Mouse (Mus musculus) MEL (cell line): ENCODE data around the gene Fus. TPM values are rescaled to one million over a fixed set of nuclear protein-coding genes. Genes with fewer than 3 reads are reported as not detected.

Source experiments
- DNase-seq: peaks from one replicate; pipeline ENCODE4 v3.0.0; 2011; ENCODE audit warnings: low read depth, low spot score
- H3K27ac ChIP-seq: 2 replicates; pipeline ENCODE4 v1.5.1; 2012; ENCODE audit warnings: low read depth, mild to moderate bottlenecking, control low read depth, low read length, moderate library complexity; ENCODE audit not compliant: control insufficient read depth
- H3K27me3 ChIP-seq, 2 experiments: fragments of 150-350 bp in 1 of 2; sonication (generic) in 1 of 2; 2 replicates each; pipeline ENCODE4 v1.6.1; 2012; ENCODE audit warnings: low read length in 2 of 2, mild to moderate bottlenecking in 2 of 2, improper control_type of control experiment in 1 of 2, moderate library complexity in 1 of 2; ENCODE audit not compliant: insufficient read depth in 2 of 2, control insufficient read depth in 1 of 2
- H3K36me3 ChIP-seq, 2 experiments: 2 replicates each; pipeline ENCODE4 v1.6.1; 2012 to 2014; ENCODE audit warnings: low read length in 2 of 2, improper control_type of control experiment in 1 of 2, inconsistent platforms in 1 of 2, mild to moderate bottlenecking in 1 of 2; ENCODE audit not compliant: insufficient read depth in 2 of 2, control insufficient read depth in 1 of 2
- H3K4me1 ChIP-seq, 2 experiments: fragments of 150-350 bp in 1 of 2; sonication (generic) in 1 of 2; 2 replicates each; pipeline ENCODE4 v1.6.1; 2012; ENCODE audit warnings: low read length in 2 of 2, improper control_type of control experiment in 1 of 2, mild to moderate bottlenecking in 1 of 2; ENCODE audit not compliant: insufficient read depth in 2 of 2, control insufficient read depth in 1 of 2
- H3K4me3 ChIP-seq, 2 experiments: fragments of 150-350 bp in 1 of 2; sonication (generic) in 1 of 2; 2 replicates each; pipeline ENCODE4 v1.5.1; 2012; ENCODE audit warnings: low read depth in 2 of 2, low read length in 2 of 2, mild to moderate bottlenecking in 2 of 2, moderate library complexity in 2 of 2, control low read depth in 1 of 2, improper control_type of control experiment in 1 of 2; ENCODE audit not compliant: control insufficient read depth in 1 of 2, insufficient read depth in 1 of 2
- H3K79me2 ChIP-seq: 2 replicates; pipeline ENCODE4 v1.6.1; 2012; ENCODE audit warnings: mild to moderate bottlenecking, low read length, moderate library complexity; ENCODE audit not compliant: control insufficient read depth, poor library complexity, insufficient read depth
- H3K9ac ChIP-seq: 2 replicates; pipeline ENCODE4 v1.6.1; 2012; ENCODE audit warnings: low read depth, mild to moderate bottlenecking, control low read depth, low read length, moderate library complexity; ENCODE audit not compliant: control insufficient read depth, poor library complexity, severe bottlenecking
- H3K9me3 ChIP-seq: fragments of 150-350 bp; sonication (generic); replicated peaks from 2 replicates; pipeline ENCODE4 v1.6.1; 2012; ENCODE audit warnings: mild to moderate bottlenecking, low read length, improper control_type of control experiment, moderate library complexity; ENCODE audit not compliant: insufficient read depth
- CHD1 ChIP-seq: IDR thresholded peaks from 2 replicates; pipeline ENCODE4 v1.6.1; 2012; ENCODE audit warnings: low read depth, mild to moderate bottlenecking, inconsistent platforms, low read length, improper control_type of control experiment
- CHD2 ChIP-seq: IDR thresholded peaks from 2 replicates; pipeline ENCODE4 v1.6.1; 2011; ENCODE audit warnings: low read length, improper control_type of control experiment
- CTCF ChIP-seq, 3 experiments: IDR thresholded peaks in 2 of 3; conservative IDR thresholded peaks in 1 of 3; 2 replicates each; pipeline ENCODE4 v1.5.1; 2011 to 2012; ENCODE audit warnings: low read length in 3 of 3, low read depth in 2 of 3, mild to moderate bottlenecking in 2 of 3, improper control_type of control experiment in 1 of 3, inconsistent platforms in 1 of 3, mixed read lengths in 1 of 3, moderate library complexity in 1 of 3; ENCODE audit not compliant: control insufficient read depth in 1 of 3, insufficient read depth in 1 of 3, poor library complexity in 1 of 3, severe bottlenecking in 1 of 3
- E2F4 ChIP-seq: IDR thresholded peaks from 2 replicates; pipeline ENCODE4 v1.6.1; 2011; ENCODE audit warnings: low read depth, low read length, improper control_type of control experiment, borderline replicate concordance
- ELF1 ChIP-seq: IDR thresholded peaks from 2 replicates; pipeline ENCODE4 v1.6.1; 2014; ENCODE audit warnings: low read depth, mild to moderate bottlenecking, inconsistent platforms, low read length, improper control_type of control experiment, moderate library complexity
- EP300 ChIP-seq, 2 experiments: IDR thresholded peaks; 2 replicates each; pipeline ENCODE4 v1.6.1; 2011; ENCODE audit warnings: improper control_type of control experiment in 2 of 2, low read length in 2 of 2, low read depth in 1 of 2, mild to moderate bottlenecking in 1 of 2
- ETS1 ChIP-seq: IDR thresholded peaks from 2 replicates; pipeline ENCODE4 v1.6.1; 2012; ENCODE audit warnings: low read depth, mild to moderate bottlenecking, inconsistent platforms, low read length, improper control_type of control experiment, moderate library complexity
- GABPA ChIP-seq: IDR thresholded peaks from 2 replicates; pipeline ENCODE4 v1.6.1; 2012; ENCODE audit warnings: low read depth, mild to moderate bottlenecking, inconsistent platforms, low read length, improper control_type of control experiment, moderate library complexity
- GATA1 ChIP-seq: IDR thresholded peaks from 2 replicates; pipeline ENCODE4 v1.6.1; 2011; ENCODE audit warnings: low read depth, low read length, improper control_type of control experiment
- HCFC1 ChIP-seq: IDR thresholded peaks from 2 replicates; pipeline ENCODE4 v1.6.1; 2012; ENCODE audit warnings: low read depth, mild to moderate bottlenecking, inconsistent platforms, low read length, improper control_type of control experiment, moderate library complexity
- JUND ChIP-seq: IDR thresholded peaks from 2 replicates; pipeline ENCODE4 v1.6.1; 2011; ENCODE audit warnings: low read depth, mild to moderate bottlenecking, improper control_type of control experiment, low read length
- KAT2A ChIP-seq: conservative IDR thresholded peaks from 2 replicates; pipeline ENCODE4 v1.6.1; 2012; ENCODE audit warnings: low read depth, low read length, improper control_type of control experiment, inconsistent platforms
- MEF2A ChIP-seq: IDR thresholded peaks from 2 replicates; pipeline ENCODE4 v1.6.1; 2014; ENCODE audit warnings: low read depth, mild to moderate bottlenecking, inconsistent platforms, low read length, improper control_type of control experiment; ENCODE audit not compliant: poor library complexity, insufficient replicate concordance, severe bottlenecking; ENCODE audit errors: extremely low read depth
- MXI1 ChIP-seq: IDR thresholded peaks from 2 replicates; pipeline ENCODE4 v1.6.1; 2011; ENCODE audit warnings: mild to moderate bottlenecking, low read depth, low read length, improper control_type of control experiment
- MYB ChIP-seq: IDR thresholded peaks from 2 replicates; pipeline ENCODE4 v1.6.1; 2011; ENCODE audit warnings: mild to moderate bottlenecking, low read depth, low read length, improper control_type of control experiment
- MYC ChIP-seq: IDR thresholded peaks from 2 replicates; pipeline ENCODE4 v1.6.1; 2011; ENCODE audit warnings: low read depth, mild to moderate bottlenecking, low read length, improper control_type of control experiment, moderate library complexity
- NRF1 ChIP-seq: IDR thresholded peaks from 2 replicates; pipeline ENCODE4 v1.6.1; 2014; ENCODE audit warnings: low read depth, mild to moderate bottlenecking, inconsistent platforms, low read length, improper control_type of control experiment, moderate library complexity; ENCODE audit not compliant: poor library complexity, insufficient read depth, severe bottlenecking
- POLR2A ChIP-seq, 2 experiments: IDR thresholded peaks; 2 replicates each; pipeline ENCODE4 v1.6.1; 2011 to 2012; ENCODE audit warnings: low read length in 2 of 2, mild to moderate bottlenecking in 2 of 2, control low read depth in 1 of 2, improper control_type of control experiment in 1 of 2, low read depth in 1 of 2, moderate library complexity in 1 of 2; ENCODE audit not compliant: control insufficient read depth in 1 of 2, insufficient read depth in 1 of 2, poor library complexity in 1 of 2
- POLR2AphosphoS2 ChIP-seq: IDR thresholded peaks from 2 replicates; pipeline ENCODE4 v1.6.1; 2011; ENCODE audit warnings: low read length, improper control_type of control experiment
- RCOR1 ChIP-seq: IDR thresholded peaks from 2 replicates; pipeline ENCODE4 v1.6.1; 2012; ENCODE audit warnings: low read depth, mild to moderate bottlenecking, inconsistent platforms, low read length, improper control_type of control experiment
- SIN3A ChIP-seq: IDR thresholded peaks from 2 replicates; pipeline ENCODE4 v1.6.1; 2012; ENCODE audit warnings: low read length, improper control_type of control experiment, inconsistent platforms
- SMC3 ChIP-seq: IDR thresholded peaks from 2 replicates; pipeline ENCODE4 v1.6.1; 2011; ENCODE audit warnings: low read depth, low read length, improper control_type of control experiment
- TBP ChIP-seq: IDR thresholded peaks from 2 replicates; pipeline ENCODE4 v1.8.0; 2011; ENCODE audit warnings: low read depth, low read length, improper control_type of control experiment
- TCF12 ChIP-seq: IDR thresholded peaks from 2 replicates; pipeline ENCODE4 v1.6.1; 2014; ENCODE audit warnings: low read depth, mild to moderate bottlenecking, inconsistent platforms, low read length, improper control_type of control experiment, moderate library complexity
- USF1 ChIP-seq: IDR thresholded peaks from 2 replicates; pipeline ENCODE4 v1.6.1; 2014; ENCODE audit warnings: low read depth, mild to moderate bottlenecking, inconsistent platforms, low read length, improper control_type of control experiment, moderate library complexity
- USF2 ChIP-seq, 2 experiments: IDR thresholded peaks; 2 replicates each; pipeline ENCODE4 v1.6.1; 2011 to 2012; ENCODE audit warnings: improper control_type of control experiment in 2 of 2, low read length in 2 of 2, borderline replicate concordance in 1 of 2, inconsistent platforms in 1 of 2, low read depth in 1 of 2, mild to moderate bottlenecking in 1 of 2; ENCODE audit not compliant: insufficient read depth in 1 of 2
- ZC3H11A ChIP-seq: IDR thresholded peaks from 2 replicates; pipeline ENCODE4 v1.6.1; 2012; ENCODE audit warnings: low read depth, mild to moderate bottlenecking, inconsistent platforms, low read length, improper control_type of control experiment
- ZKSCAN1 ChIP-seq: IDR thresholded peaks from 2 replicates; pipeline ENCODE4 v1.6.1; 2012; ENCODE audit warnings: low read depth, mild to moderate bottlenecking, inconsistent platforms, low read length, improper control_type of control experiment, moderate library complexity
- ZMIZ1 ChIP-seq: IDR thresholded peaks from 2 replicates; pipeline ENCODE4 v1.6.1; 2012; ENCODE audit warnings: low read depth, mild to moderate bottlenecking, inconsistent platforms, low read length, improper control_type of control experiment, moderate library complexity
- ZNF384 ChIP-seq: IDR thresholded peaks from 2 replicates; pipeline ENCODE4 v1.6.1; 2012; ENCODE audit warnings: low read depth, mild to moderate bottlenecking, inconsistent platforms, low read length, improper control_type of control experiment
- polyA plus RNA-seq, 2 experiments: library from polyadenylated mRNA; stranded (reverse) in 1 of 2; unstranded in 1 of 2; fragments of >175 nt in 1 of 2; fragments of >200 nt in 1 of 2; gene quantifications; 2 replicates each; pipeline versions ENCODE4 v1.2.1 to v1.2.4; 2012; ENCODE audit warnings: low replicate concordance in 2 of 2, low read depth in 1 of 2; ENCODE audit not compliant: insufficient read length in 2 of 2, insufficient read depth in 1 of 2, missing spikeins in 1 of 2
- total RNA-seq: library from RNA; depleted of rRNA; stranded (reverse); fragments of 300-350 nt; gene quantifications from 2 replicates; pipeline ENCODE4 v1.2.3, GENCODE M21; 2012

The Fus gene
- total and polyA plus RNA-seq, 3 experiments, result 49.7 to 848 (median 346) TPM

DNA sequence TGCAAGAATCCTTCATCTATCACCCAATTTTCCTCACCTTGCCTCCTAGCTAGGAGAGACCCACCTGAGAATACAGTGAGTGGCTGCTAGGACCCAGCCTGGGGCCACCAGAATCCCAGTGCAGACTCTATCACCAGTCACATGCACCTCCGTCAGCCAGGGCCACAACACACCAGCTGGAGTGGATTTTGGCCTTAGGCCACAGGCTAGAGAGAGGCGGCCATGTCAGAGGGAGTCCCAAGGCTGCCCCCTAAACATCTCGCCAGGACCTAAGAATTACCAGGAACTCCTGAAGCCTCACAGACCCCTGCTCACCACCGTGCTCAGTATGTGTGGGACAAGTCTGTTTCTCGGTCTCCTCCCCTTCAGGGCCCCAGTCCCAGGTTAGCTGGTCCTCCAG is 33.2 kb upstream of the Fus start:
- no peak overlapping the region; the same call in 1 of the 2 replicates for H3K9ac ChIP-seq

DNA sequence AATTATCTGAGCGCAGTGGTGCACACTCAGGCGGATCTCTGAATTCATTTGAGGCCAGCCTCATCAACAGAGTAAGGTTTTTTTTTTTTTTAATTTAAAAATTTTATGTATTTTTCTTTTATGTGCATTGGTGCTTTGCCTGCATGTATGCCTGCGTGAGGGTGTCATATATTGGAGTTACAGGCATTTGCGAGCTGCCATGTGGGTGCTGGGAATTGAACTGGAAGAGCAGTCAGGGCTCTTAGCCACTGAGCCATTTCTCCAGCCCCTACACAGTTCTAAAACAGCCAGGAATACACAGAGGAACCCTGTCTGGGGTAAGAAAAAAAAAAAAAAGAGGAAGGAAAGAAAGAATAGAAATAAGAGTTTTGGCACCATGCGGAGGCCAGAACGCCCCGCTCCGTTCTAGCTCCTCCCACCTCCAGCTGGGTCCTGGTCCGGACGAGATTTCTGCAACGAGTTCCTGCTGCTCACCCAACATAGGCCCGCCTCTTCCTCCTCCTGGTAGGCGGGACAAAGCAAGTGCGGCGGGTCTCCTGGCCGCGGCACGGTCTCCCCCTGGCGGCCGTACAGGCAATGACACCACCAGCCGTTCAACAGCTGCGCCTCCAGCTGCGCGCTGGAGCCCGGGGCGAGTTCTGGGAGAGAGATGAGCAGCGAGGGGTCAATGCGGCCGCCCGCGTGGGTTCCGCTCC is 32.1 kb upstream of the Fus start:
- Histone ChIP-seq H3K36me3 (peaks cover 0 to 10% of the 10 kb centered on the region in 2 experiments; a peak in 2 of 4 replicates), H3K27ac (peak overlapping the region; percentile 88), H3K9ac (peak overlapping the region; percentile 92), H3K27me3 (no peaks in the 10 kb centered on the region), H3K79me2 (peaks cover 1% of the 10 kb centered on the region; the same call in 1 of the 2 replicates), H3K9me3 (no peaks in the 10 kb centered on the region), H3K4me1 (peaks cover 2 to 7% of the 10 kb centered on the region in 2 experiments; a peak in 3 of 4 replicates), H3K4me3 (peak overlapping the region; percentile 79 to 89)
- peak; percentile 98 for DNase-seq
- TF ChIP-seq ELF1 (peak; percentile 55), GATA1 (no peak), USF1 (no peak), CHD2 (no peak), USF2 (IDR thresholded peaks at IDR 0.05; ENCODE audit: borderline replicate concordance in 1 of 2, insufficient read depth in 1 of 2, low read depth in 1 of 2, low read length in 2 of 2) (no peak), JUND (peak; percentile 53; the same call in 1 of the 2 replicates), ZMIZ1 (peak; percentile 72; the same call in 1 of the 2 replicates), KAT2A (0 out of 2 replicates have a peak, but pooled peaks have one; percentile 33), POLR2A (IDR thresholded peaks at IDR 0.05; ENCODE audit: control insufficient read depth in 1 of 2, insufficient read depth in 1 of 2, low read depth in 1 of 2, low read length in 2 of 2, poor library complexity in 1 of 2) (peak; percentile 50 to 83; a peak in 3 of 4 replicates), ETS1 (peak; percentile 85), E2F4 (no peak), EP300 (IDR thresholded peaks at IDR 0.05; ENCODE audit: low read depth in 1 of 2, low read length in 2 of 2) (peak; percentile 28 to 35; a peak in 2 of 4 replicates), SMC3 (peak; percentile 91), MYB (0 out of 2 replicates have a peak, but pooled peaks have one; percentile 20), MEF2A (no peak), MYC (peak; percentile 97), TCF12 (peak; percentile 80), POLR2AphosphoS2 (peak; percentile 55), NRF1 (peak; percentile 52; the same call in 1 of the 2 replicates), SIN3A (peak; percentile 96), CHD1 (peak; percentile 92; the same call in 1 of the 2 replicates), GABPA (no peak), ZC3H11A (peak; percentile 66), MXI1 (peak; percentile 82), RCOR1 (no peak), HCFC1 (peak; percentile 81)

More for the DNA sequence above, 33.2 kb upstream of the Fus start:
- no peak for DNase-seq
- peaks cover 1% of the 10 kb centered on the region; the same call in 1 of the 2 replicates for H3K79me2 ChIP-seq
- TF ChIP-seq ZC3H11A, result no peak
- no peak for TF ChIP-seq CTCF (IDR thresholded peaks at IDR 0.05 in 2 of 3, conservative IDR thresholded peaks at IDR 0.05 in 1 of 3; ENCODE audit: control insufficient read depth in 1 of 3, insufficient read depth in 1 of 3, low read depth in 2 of 3, low read length in 3 of 3, poor library complexity in 1 of 3, severe bottlenecking in 1 of 3)
- no peak for TF ChIP-seq ZKSCAN1
- TF ChIP-seq TBP, result no peak
- no peak for TF ChIP-seq TCF12
- TF ChIP-seq POLR2A (IDR thresholded peaks at IDR 0.05; ENCODE audit: control insufficient read depth in 1 of 2, insufficient read depth in 1 of 2, low read depth in 1 of 2, low read length in 2 of 2, poor library complexity in 1 of 2), result no peak
- no peak for TF ChIP-seq ZNF384
- TF ChIP-seq KAT2A, result no peak
- H3K27me3 ChIP-seq, result no peaks in the 10 kb centered on the region
- H3K4me1 ChIP-seq, result peaks cover 2 to 16% of the 10 kb centered on the region in 2 experiments; a peak in 3 of 4 replicates
- H3K4me3 ChIP-seq, result no peak overlapping the region
- H3K9me3 ChIP-seq, result no peaks in the 10 kb centered on the region
- H3K27ac ChIP-seq, result no peak overlapping the region
- peaks cover 0 to 10% of the 10 kb centered on the region in 2 experiments; a peak in 2 of 4 replicates for H3K36me3 ChIP-seq
